Mouse (Mus musculus): ENCODE results near the gene Nodal.

Nodal gene

GRCm38 (mm10) chr10:61399156-61399734 lies 18.5 kb upstream of the Nodal start:
- peak; percentile 60 to 72 for DNase-seq

- no peak for DNase-seq
Measured at GRCm38 (mm10) chr10:61400407-61400806, 17.4 kb upstream of the Nodal start.

- DNase-seq = no peak
Measured at GRCm38 (mm10) chr10:61402480-61402879, 15.3 kb upstream of the Nodal start.

- DNase-seq = peak in 1 of 2 experiments; percentile 22
Measured at GRCm38 (mm10) chr10:61402911-61403310, 14.9 kb upstream of the Nodal start.

GRCm38 (mm10) chr10:61405958-61406357 lies 11.8 kb upstream of the Nodal start:
- DNase-seq = no peak

GRCm38 (mm10) chr10:61409776-61410175 lies 8.0 kb upstream of the Nodal start:
- DNase-seq = no peak

GRCm38 (mm10) chr10:61410193-61410592 lies 7.6 kb upstream of the Nodal start:
- DNase-seq = no peak

- no peak for DNase-seq
Measured at GRCm38 (mm10) chr10:61412910-61413625, 4.7 kb upstream of the Nodal start.

- no peak for DNase-seq
Measured at GRCm38 (mm10) chr10:61415240-61415639, 2.5 kb upstream of the Nodal start.

GRCm38 (mm10) chr10:61415890-61416289 lies 1.9 kb upstream of the Nodal start:
- DNase-seq = no peak

GRCm38 (mm10) chr10:61416561-61416960 lies 1.2 kb upstream of the Nodal start:
- DNase-seq = no peak

GRCm38 (mm10) chr10:61417046-61417445 lies 726 bp upstream of the Nodal start:
- no peak for DNase-seq

GRCm38 (mm10) chr10:61418131-61418900 lies 544 bp downstream of the Nodal start:
- no peak for DNase-seq

GRCm38 (mm10) chr10:61419146-61419545 lies 1.4 kb downstream of the Nodal start:
- no peak for DNase-seq

GRCm38 (mm10) chr10:61420011-61420410 lies 2.2 kb downstream of the Nodal start:
- peak in 1 of 2 experiments; percentile 36 for DNase-seq

- DNase-seq = peak in 1 of 2 experiments; percentile 8
Measured at GRCm38 (mm10) chr10:61422861-61423260, 5.1 kb downstream of the Nodal start.

- DNase-seq = peak; percentile 22 to 44
Measured at GRCm38 (mm10) chr10:61423289-61423688, 5.5 kb downstream of the Nodal start.

- no peak for DNase-seq
Measured at GRCm38 (mm10) chr10:61424500-61424899, 6.7 kb downstream of the Nodal start.

- no peak for DNase-seq
Measured at GRCm38 (mm10) chr10:61425047-61425446, 7.3 kb downstream of the Nodal start.

GRCm38 (mm10) chr10:61426251-61426757 lies 8.5 kb downstream of the Nodal start:
- DNase-seq = peak; percentile 47 to 60

- no peak for DNase-seq
Measured at GRCm38 (mm10) chr10:61427951-61428350, 10.2 kb downstream of the Nodal start.

- no peak for DNase-seq
Measured at GRCm38 (mm10) chr10:61428416-61428815, 10.6 kb downstream of the Nodal start.

- no peak for DNase-seq
Measured at GRCm38 (mm10) chr10:61429043-61429442, 11.3 kb downstream of the Nodal start.

GRCm38 (mm10) chr10:61431375-61431774 lies 13.6 kb downstream of the Nodal start:
- no peak for DNase-seq

Measured in lung, adult 18-20 months (tissue).